Mouse (Mus musculus): ENCODE results near the gene Hdac4. TPM values are rescaled to one million over a fixed set of nuclear protein-coding genes. Genes with fewer than 3 reads are reported as not detected.

Gene Hdac4
- polyA plus RNA-seq, 1 experiment from 2014 or later = 22.0 TPM

DNA sequence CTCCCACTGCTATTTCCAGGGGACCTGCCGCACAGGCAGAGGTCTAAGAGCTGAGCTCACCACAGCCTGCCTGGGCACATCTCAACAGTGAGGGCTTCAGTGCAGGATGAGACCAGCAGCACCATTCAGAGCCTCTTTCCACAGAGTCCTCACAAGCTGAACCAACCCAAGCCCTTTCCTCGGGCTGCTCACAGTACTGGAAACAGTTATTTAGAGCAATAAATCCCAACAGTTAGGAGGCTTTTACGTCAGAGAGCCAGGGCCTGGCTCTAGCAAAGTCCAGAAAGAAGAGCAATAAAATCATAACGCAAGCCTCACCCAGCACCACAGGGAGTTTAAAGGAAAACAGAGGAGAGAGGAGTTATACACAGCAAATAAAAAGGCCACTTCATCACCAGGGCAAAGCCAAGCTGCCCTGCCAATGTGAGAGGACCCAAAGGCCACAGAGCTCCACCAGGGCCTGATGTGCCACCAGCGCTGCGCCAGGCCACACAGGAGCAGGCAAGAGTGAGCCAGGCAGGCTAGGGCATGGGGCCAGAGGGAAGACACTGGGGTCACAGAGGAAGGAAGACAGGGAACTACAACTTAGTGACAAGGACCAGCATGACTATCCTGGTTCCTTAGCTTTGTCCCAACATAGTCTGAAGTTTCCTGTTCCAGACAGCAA, 50.5 kb downstream of the Hdac4 start:
- no peak overlapping the region for H3K27ac ChIP-seq (ENCODE audit: low read depth, low read length)
- no peak overlapping the region for H3K9ac ChIP-seq (ENCODE audit: low read depth, low read length)
- H3K4me1 ChIP-seq (ENCODE audit: control insufficient read depth, insufficient read depth, low read length) = peaks cover 5% of the 10 kb centered on the region; the same call in 1 of the 2 replicates
- WGBS = 51% methylated on average over 6 of the region's 6 CpGs
- no peak overlapping the region for H3K4me2 ChIP-seq (replicated peaks; ENCODE audit: low read depth, low read length)
- H3K27me3 ChIP-seq (ENCODE audit: control insufficient read depth, insufficient read depth, low read length) = no peaks in the 10 kb centered on the region
- ATAC-seq (ENCODE audit: low FRiP score, low TSS enrichment) = no peak
- peaks cover 11% of the 10 kb centered on the region for H3K36me3 ChIP-seq (ENCODE audit: control insufficient read depth, insufficient read depth, low read length)
- no peaks in the 10 kb centered on the region for H3K9me3 ChIP-seq (ENCODE audit: control insufficient read depth, low read length)
- no peak overlapping the region for H3K4me3 ChIP-seq (ENCODE audit: low read length)

DNA sequence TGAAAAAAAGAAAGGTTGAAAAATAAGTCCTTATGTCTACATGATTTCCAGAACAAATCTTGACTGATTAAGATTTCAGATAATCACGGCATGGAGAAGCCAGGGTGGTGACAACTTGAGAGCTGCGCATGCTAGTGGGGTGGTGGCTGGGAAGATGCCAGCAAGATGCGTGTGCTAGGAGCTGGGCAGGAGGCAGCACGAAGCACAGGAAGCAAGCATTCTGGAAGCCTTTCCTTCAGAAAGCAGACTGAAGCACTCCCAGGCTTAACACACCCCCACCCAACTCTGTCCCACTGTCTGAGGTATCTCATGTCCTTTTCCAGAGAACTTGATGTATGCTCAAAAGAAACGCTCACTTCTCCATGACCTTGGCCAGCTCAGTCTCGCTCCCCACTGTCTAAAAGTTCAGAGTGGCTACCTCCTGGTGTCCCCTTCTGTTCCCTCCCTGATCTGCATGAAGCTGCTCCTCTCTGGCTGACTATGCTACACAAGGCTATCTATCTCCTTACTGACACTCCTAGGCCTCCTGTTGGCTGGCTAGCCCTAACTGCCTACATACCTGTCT, 52.1 kb downstream of the Hdac4 start:
- Histone ChIP-seq H3K4me3 (ENCODE audit: low read length) (no peak overlapping the region), H3K4me1 (ENCODE audit: control insufficient read depth, insufficient read depth, low read length) (peaks cover 5% of the 10 kb centered on the region; the same call in 1 of the 2 replicates), H3K36me3 (ENCODE audit: control insufficient read depth, insufficient read depth, low read length) (peaks cover 11% of the 10 kb centered on the region), H3K27ac (ENCODE audit: low read depth, low read length) (no peak overlapping the region), H3K9ac (ENCODE audit: low read depth, low read length) (no peak overlapping the region), H3K9me3 (ENCODE audit: control insufficient read depth, low read length) (no peaks in the 10 kb centered on the region), H3K27me3 (ENCODE audit: control insufficient read depth, insufficient read depth, low read length) (no peaks in the 10 kb centered on the region), H3K4me2 (replicated peaks; ENCODE audit: low read depth, low read length) (no peak overlapping the region)
- no peak for ATAC-seq (ENCODE audit: low FRiP score, low TSS enrichment)
- 83% methylated on average over 6 of the region's 6 CpGs for WGBS

DNA sequence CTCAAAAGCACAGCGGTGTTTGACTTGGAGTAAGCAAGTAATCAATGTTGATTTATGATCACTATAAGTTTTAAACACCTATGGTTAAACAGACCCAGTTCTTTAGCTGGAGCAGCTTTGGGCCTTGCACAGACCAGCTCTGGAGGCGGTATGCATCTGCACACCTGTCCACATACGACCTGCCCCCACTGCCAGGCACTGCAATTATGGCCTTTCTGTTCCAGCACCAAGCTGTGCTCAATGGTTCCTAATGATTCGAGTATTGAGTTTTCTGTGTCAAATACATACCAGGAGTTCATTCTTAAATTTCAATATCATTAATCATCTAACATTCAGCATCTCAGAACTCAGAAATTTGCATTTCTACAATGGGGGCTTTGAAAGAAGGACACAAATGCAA, 52.7 kb downstream of the Hdac4 start:
- Histone ChIP-seq H3K4me3 (ENCODE audit: low read length) (no peak overlapping the region), H3K4me1 (ENCODE audit: control insufficient read depth, insufficient read depth, low read length) (peaks cover 5% of the 10 kb centered on the region; the same call in 1 of the 2 replicates)

DNA sequence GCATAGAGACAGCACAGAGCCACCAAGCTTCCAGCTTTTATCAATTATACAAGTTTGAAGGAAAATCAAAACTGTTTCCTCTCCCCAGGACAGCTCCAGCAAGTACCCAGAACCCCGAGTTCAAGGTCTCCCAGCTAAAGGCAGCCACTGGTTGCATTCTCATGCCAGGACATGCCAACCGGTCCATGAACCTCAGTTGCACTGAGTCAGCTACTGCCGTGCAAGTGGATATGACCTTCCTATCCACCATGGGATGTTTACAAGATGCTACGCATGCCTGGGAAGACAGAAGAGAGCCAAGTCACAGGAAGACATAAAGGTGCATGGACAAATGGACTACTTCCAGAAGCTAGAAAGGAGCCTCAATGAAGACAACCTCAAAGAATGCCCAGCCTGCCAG, 56.5 kb downstream of the Hdac4 start:
- H3K36me3 ChIP-seq (ENCODE audit: control insufficient read depth, insufficient read depth, low read length) = no peaks in the 10 kb centered on the region
- 89% methylated on average over 4 of the region's 4 CpGs for WGBS
- H3K9ac ChIP-seq (ENCODE audit: low read depth, low read length) = no peak overlapping the region
- H3K9me3 ChIP-seq (ENCODE audit: control insufficient read depth, low read length) = no peaks in the 10 kb centered on the region
- ATAC-seq (ENCODE audit: low FRiP score, low TSS enrichment) = no peak
- no peak overlapping the region for H3K4me2 ChIP-seq (replicated peaks; ENCODE audit: low read depth, low read length)
- no peak overlapping the region for H3K27ac ChIP-seq (ENCODE audit: low read depth, low read length)
- H3K4me1 ChIP-seq (ENCODE audit: control insufficient read depth, insufficient read depth, low read length) = peaks cover 2% of the 10 kb centered on the region; the same call in 1 of the 2 replicates
- no peak overlapping the region for H3K4me3 ChIP-seq (ENCODE audit: low read length)
- no peaks in the 10 kb centered on the region for H3K27me3 ChIP-seq (ENCODE audit: control insufficient read depth, insufficient read depth, low read length)

More for the DNA sequence above, 52.7 kb downstream of the Hdac4 start:
- Histone ChIP-seq H3K27ac (ENCODE audit: low read depth, low read length) (no peak overlapping the region), H3K27me3 (ENCODE audit: control insufficient read depth, insufficient read depth, low read length) (no peaks in the 10 kb centered on the region), H3K9ac (ENCODE audit: low read depth, low read length) (no peak overlapping the region), H3K4me2 (replicated peaks; ENCODE audit: low read depth, low read length) (no peak overlapping the region), H3K9me3 (ENCODE audit: control insufficient read depth, low read length) (no peaks in the 10 kb centered on the region), H3K36me3 (ENCODE audit: control insufficient read depth, insufficient read depth, low read length) (peaks cover 8% of the 10 kb centered on the region; the same call in 1 of the 2 replicates)
- WGBS = 85% methylated on average over 4 of the region's 4 CpGs
- no peak for ATAC-seq (ENCODE audit: low FRiP score, low TSS enrichment)

DNA sequence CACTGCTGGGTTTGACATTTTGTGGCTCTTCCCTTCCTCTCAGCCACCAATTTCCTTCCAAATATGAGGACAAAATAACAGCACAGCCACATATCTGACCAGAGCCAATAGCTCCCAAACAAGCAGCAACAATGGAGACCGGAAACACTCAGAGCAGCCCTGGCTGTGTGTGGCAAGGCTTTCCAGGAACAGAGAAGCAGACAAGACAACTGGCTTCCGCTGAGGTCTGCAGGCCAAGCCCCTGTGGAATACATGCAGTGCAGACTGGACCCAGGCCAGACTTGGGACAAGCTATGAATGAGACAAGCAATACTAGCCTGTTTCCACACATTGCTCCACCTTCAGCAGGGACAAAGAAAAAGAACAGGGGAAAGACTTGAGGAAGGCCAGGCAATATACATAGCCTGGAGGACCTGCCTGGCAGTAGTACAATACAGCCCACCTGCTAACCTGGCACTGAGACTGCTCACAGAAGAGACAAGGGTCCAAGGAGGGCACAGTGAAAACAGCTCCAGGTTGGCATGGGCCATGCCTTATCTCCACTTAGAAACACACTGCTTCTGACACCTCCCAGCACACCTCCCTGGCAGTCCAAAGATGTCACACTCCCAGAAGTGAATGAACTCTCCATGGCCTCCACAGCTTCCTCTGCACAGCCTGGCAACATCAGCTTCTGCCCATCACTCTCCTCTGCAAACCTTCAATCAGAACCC, 58.2 kb downstream of the Hdac4 start:
- H3K9me3 ChIP-seq (ENCODE audit: control insufficient read depth, low read length) = no peaks in the 10 kb centered on the region
- no peaks in the 10 kb centered on the region for H3K27me3 ChIP-seq (ENCODE audit: control insufficient read depth, insufficient read depth, low read length)
- no peak overlapping the region for H3K27ac ChIP-seq (ENCODE audit: low read depth, low read length)
- 92% methylated on average over 2 of the region's 2 CpGs for WGBS
- no peak overlapping the region for H3K9ac ChIP-seq (ENCODE audit: low read depth, low read length)
- ATAC-seq (ENCODE audit: low FRiP score, low TSS enrichment) = no peak
- no peak overlapping the region for H3K4me3 ChIP-seq (ENCODE audit: low read length)
- no peaks in the 10 kb centered on the region for H3K4me1 ChIP-seq (ENCODE audit: control insufficient read depth, insufficient read depth, low read length)
- no peak overlapping the region for H3K4me2 ChIP-seq (replicated peaks; ENCODE audit: low read depth, low read length)
- H3K36me3 ChIP-seq (ENCODE audit: control insufficient read depth, insufficient read depth, low read length) = no peaks in the 10 kb centered on the region

DNA sequence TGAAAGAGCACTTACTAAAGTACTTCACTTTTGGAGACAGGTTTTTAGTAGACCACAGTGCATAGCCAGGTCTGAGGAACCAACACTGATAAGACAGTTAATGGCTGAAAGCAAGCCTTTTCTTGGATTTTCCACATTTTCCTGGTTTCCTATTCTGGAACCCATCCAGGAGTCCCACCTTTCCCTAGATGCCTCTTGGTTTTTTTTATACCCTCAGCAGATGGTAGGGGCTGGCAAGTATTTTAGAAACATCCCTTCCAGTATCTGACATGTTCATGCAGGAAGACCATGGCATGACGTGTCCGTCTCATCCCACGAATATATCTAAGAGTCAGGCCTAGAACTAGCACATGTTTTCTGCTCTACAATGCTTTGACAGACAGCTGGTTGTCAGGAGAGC, 59.1 kb downstream of the Hdac4 start:
- ATAC-seq (ENCODE audit: low FRiP score, low TSS enrichment) = no peak
- no peak overlapping the region for H3K27ac ChIP-seq (ENCODE audit: low read depth, low read length)
- no peaks in the 10 kb centered on the region for H3K27me3 ChIP-seq (ENCODE audit: control insufficient read depth, insufficient read depth, low read length)
- H3K4me3 ChIP-seq (ENCODE audit: low read length) = no peak overlapping the region
- no peaks in the 10 kb centered on the region for H3K36me3 ChIP-seq (ENCODE audit: control insufficient read depth, insufficient read depth, low read length)
- no peak overlapping the region for H3K9ac ChIP-seq (ENCODE audit: low read depth, low read length)
- no peaks in the 10 kb centered on the region for H3K4me1 ChIP-seq (ENCODE audit: control insufficient read depth, insufficient read depth, low read length)
- no peaks in the 10 kb centered on the region for H3K9me3 ChIP-seq (ENCODE audit: control insufficient read depth, low read length)
- H3K4me2 ChIP-seq (replicated peaks; ENCODE audit: low read depth, low read length) = no peak overlapping the region
- WGBS = 95% methylated on average over 3 of the region's 3 CpGs

DNA sequence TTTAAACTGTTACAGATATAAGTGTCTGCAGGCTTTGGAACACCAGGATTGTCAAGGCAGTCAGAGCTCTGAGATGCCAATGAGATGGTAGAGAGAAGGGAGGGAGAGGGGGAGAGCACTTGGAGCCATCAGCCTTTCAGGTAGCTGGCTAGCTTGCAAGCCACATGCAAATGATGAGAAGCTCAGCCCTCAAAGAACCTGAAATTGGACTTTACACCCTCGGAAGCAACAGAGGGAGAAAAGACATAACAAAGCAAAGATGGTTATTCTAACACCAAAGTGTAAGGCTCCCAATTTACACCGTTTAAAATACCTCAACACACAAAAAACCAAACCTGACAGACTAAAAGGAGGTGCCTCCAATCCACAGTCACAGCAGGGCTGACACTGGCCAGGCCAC, 63.3 kb downstream of the Hdac4 start:
- no peak overlapping the region for H3K27ac ChIP-seq (ENCODE audit: low read depth, low read length)
- ATAC-seq (ENCODE audit: low FRiP score, low TSS enrichment) = no peak
- peaks cover 11% of the 10 kb centered on the region; the same call in 1 of the 2 replicates for H3K4me1 ChIP-seq (ENCODE audit: control insufficient read depth, insufficient read depth, low read length)
- H3K9ac ChIP-seq (ENCODE audit: low read depth, low read length) = no peak overlapping the region
- no peaks in the 10 kb centered on the region for H3K9me3 ChIP-seq (ENCODE audit: control insufficient read depth, low read length)
- no peaks in the 10 kb centered on the region for H3K36me3 ChIP-seq (ENCODE audit: control insufficient read depth, insufficient read depth, low read length)
- no peaks in the 10 kb centered on the region for H3K27me3 ChIP-seq (ENCODE audit: control insufficient read depth, insufficient read depth, low read length)
- H3K4me3 ChIP-seq (ENCODE audit: low read length) = no peak overlapping the region
- WGBS = 27% methylated on average over 2 of the region's 2 CpGs
- H3K4me2 ChIP-seq (replicated peaks; ENCODE audit: low read depth, low read length) = no peak overlapping the region

DNA sequence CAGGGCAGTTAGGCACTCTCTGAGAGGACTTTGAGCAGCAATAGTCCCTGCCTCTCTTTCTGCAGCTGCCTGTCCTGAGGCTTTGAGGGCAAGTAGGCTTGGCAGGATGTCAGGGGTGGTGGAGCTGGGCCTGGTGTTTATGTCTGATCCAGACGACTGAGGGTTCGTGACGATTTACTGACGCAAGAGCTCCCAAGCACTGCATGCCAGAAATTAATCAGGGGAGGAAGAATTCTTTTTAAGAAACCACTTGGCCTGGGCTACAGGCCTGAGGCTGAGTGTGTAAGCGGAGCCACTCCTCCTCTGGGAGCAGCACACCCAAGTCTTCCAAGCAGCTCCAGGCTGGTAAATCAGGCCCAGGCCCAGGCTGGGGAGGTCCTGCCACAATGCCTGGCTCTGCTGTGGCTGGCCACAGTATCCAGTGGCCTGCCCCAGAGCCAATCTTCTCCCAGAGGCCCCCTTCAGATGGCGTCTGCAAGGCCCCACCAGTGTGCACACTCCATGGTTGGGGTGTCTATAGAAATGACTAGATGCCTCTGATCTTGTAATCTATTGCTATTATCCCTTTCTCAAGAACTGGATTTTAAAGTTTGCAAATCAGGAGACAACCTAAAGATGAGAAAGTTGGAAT, 64.9 kb downstream of the Hdac4 start:
- Histone ChIP-seq H3K9me3 (ENCODE audit: control insufficient read depth, low read length) (no peaks in the 10 kb centered on the region), H3K9ac (ENCODE audit: low read depth, low read length) (no peak overlapping the region), H3K36me3 (ENCODE audit: control insufficient read depth, insufficient read depth, low read length) (no peaks in the 10 kb centered on the region), H3K27me3 (ENCODE audit: control insufficient read depth, insufficient read depth, low read length) (no peaks in the 10 kb centered on the region), H3K4me1 (ENCODE audit: control insufficient read depth, insufficient read depth, low read length) (peaks cover 11% of the 10 kb centered on the region; the same call in 1 of the 2 replicates), H3K27ac (ENCODE audit: low read depth, low read length) (no peak overlapping the region), H3K4me3 (ENCODE audit: low read length) (no peak overlapping the region), H3K4me2 (replicated peaks; ENCODE audit: low read depth, low read length) (no peak overlapping the region)
- ATAC-seq (ENCODE audit: low FRiP score, low TSS enrichment) = peak; percentile 72
- WGBS = 34% methylated on average over 6 of the region's 6 CpGs
